Mouse (Mus musculus) megakaryocyte, embryonic 14.5 days (primary cell): ENCODE data around the gene Zfhx3.

ENCODE experiments used
- FLI1 ChIP-seq: IDR thresholded peaks from 2 replicates; pipeline ENCODE4 v1.6.1; 2012; ENCODE audit warnings: low read length, inconsistent platforms, mixed read lengths
- GATA1 ChIP-seq: IDR thresholded peaks from 3 replicates; pipeline ENCODE4 v1.6.1; 2012; ENCODE audit warnings: mixed read lengths, low read length, inconsistent platforms, borderline replicate concordance

GRCm38 (mm10) chr8:108232326-108232725 is 289.9 kb downstream of the Zfhx3 start:
- TF ChIP-seq GATA1 (no peak), FLI1 (no peak)
